ENCODE assay signal across 9 mouse cellular contexts in the genomic region with DNA sequence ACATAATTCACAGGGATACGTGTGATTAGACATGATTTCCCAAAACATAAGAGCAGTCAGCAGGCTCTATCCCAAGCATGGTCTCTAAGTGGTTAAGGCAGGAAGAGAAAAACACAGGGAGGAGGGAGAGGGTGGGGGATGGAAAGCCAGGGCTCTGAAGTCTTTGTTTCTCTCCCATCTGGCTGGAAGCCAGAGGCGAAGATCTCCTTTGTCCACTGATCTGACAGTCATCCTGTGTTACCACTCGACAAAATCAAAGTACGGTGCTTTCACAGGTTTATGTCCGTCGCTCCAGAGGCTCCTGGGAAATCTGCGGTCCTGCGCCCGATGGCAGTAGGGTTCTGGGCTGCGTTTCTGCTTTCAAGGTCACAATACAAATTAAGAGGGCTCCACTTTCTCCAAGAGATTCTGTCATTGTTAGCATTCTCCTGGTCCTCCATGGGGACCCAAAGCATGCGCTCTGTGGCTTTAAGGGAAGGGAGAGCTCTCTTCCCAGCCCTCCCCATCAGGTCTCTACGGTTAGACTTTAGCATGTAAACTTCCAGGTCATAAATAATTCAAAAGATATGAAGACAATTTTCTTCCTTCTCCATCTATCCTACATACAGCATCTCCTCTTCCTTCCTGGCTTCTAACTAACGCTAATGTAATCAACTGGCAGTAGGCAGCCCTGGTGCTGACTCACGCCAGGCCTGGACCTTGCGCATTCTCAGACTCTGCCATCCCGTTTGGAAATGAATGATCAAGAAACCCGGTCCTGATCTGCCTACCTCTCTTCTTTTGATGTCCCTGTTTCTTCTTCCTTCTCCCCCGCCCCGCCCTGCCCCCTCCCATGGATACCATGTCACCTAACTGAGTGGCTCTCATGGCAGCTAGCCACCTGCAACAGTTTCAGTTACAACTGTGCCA.
DNase-seq lines count a peak whose midpoint lies in the region; ATAC-seq lines count a peak whose summit lies in the region.
"Had no signal": no experiment of that assay in that cellular context is flagged by ENCODE, and none has a peak within 500 bp of the region (broad histone marks: within the 10 kb centered on the region; RNA-seq: fewer than 3 reads in every experiment).

No protein-coding gene starts in this region.

- H3K9me3 ChIP-seq in embryonic facial prominence, embryonic 14.5 days (ENCODE audit: control insufficient read depth, low read length): no peaks in the 10 kb centered on the region
- no peaks in the 10 kb centered on the region for H3K9me3 ChIP-seq in hindbrain, embryonic 12.5 days (replicated peaks)
- no peaks in the 10 kb centered on the region for H3K9me3 ChIP-seq in midbrain, embryonic 10.5 days (replicated peaks)
- H3K9me3 ChIP-seq: liver, embryonic 13.5 days had no signal

- H3K4me3 ChIP-seq in embryonic facial prominence, embryonic 14.5 days (ENCODE audit: low read depth, low read length): no peak overlapping the region
- no peak overlapping the region for H3K4me3 ChIP-seq in hindbrain, embryonic 12.5 days
- H3K4me3 ChIP-seq in midbrain, embryonic 10.5 days: no peak overlapping the region
- H3K4me3 ChIP-seq: liver, embryonic 13.5 days had no signal

- no peaks in the 10 kb centered on the region for H3K27me3 ChIP-seq in embryonic facial prominence, embryonic 14.5 days (replicated peaks; ENCODE audit: control insufficient read depth, insufficient read depth, low read length)
- no peaks in the 10 kb centered on the region for H3K27me3 ChIP-seq in hindbrain, embryonic 12.5 days
- H3K27me3 ChIP-seq in midbrain, embryonic 10.5 days (ENCODE audit: low read depth, poor library complexity, severe bottlenecking): no peaks in the 10 kb centered on the region; the same call in 1 of the 2 replicates
- H3K27me3 ChIP-seq: liver, embryonic 13.5 days had no signal

- no peak overlapping the region; the same call in 1 of the 2 replicates for H3K4me2 ChIP-seq in embryonic facial prominence, embryonic 14.5 days (ENCODE audit: low read depth, low read length)
- H3K4me2 ChIP-seq in hindbrain, embryonic 12.5 days (replicated peaks): 0 out of 2 replicates have a peak overlapping the region, but pooled peaks have one; percentile 14
- H3K4me2 ChIP-seq: liver, embryonic 13.5 days had no signal

- H3K4me1 ChIP-seq in embryonic facial prominence, embryonic 14.5 days (ENCODE audit: control insufficient read depth, insufficient read depth, low read length): peaks cover 5% of the 10 kb centered on the region
- peaks cover 34% of the 10 kb centered on the region for H3K4me1 ChIP-seq in hindbrain, embryonic 12.5 days
- H3K4me1 ChIP-seq in midbrain, embryonic 10.5 days: peaks cover 69% of the 10 kb centered on the region
- H3K4me1 ChIP-seq: liver, embryonic 13.5 days had no signal

- peak; percentile 37 for DNase-seq in embryo, embryonic 11 days
- DNase-seq in embryo, embryonic 10 days (ENCODE audit: low spot score): no peak
- DNase-seq in Muller cell, postnatal 12 days (ENCODE audit: inconsistent ontology term): peak; percentile 28
- peak; percentile 75 for DNase-seq in embryonic facial prominence, embryonic 14.5 days (ENCODE audit: low spot score)
- DNase-seq in midbrain, embryonic 10.5 days (ENCODE audit: low spot score): peak; percentile 44
- DNase-seq: liver, embryonic 13.5 days had no signal

- 67% methylated on average over 19 of the region's 19 CpGs for WGBS in embryonic facial prominence, embryonic 14.5 days
- 61% methylated on average over 19 of the region's 19 CpGs for WGBS in hindbrain, embryonic 12.5 days
- WGBS in midbrain, embryonic 10.5 days: 78% methylated on average over 19 of the region's 19 CpGs

- ATAC-seq in embryonic facial prominence, embryonic 14.5 days (ENCODE audit: low read depth): peak; percentile 66
- peak; percentile 78 for ATAC-seq in hindbrain, embryonic 12.5 days (ENCODE audit: low FRiP score)
- ATAC-seq in erythroblast, adult 5-6 weeks (replicated peaks; ENCODE audit: low FRiP score, poor library complexity, severe bottlenecking): no peak
- no peak for ATAC-seq in inflammation-experienced regulatory T-cells, adult 6 months

- H3K36me3 ChIP-seq in embryonic facial prominence, embryonic 14.5 days (ENCODE audit: control insufficient read depth, insufficient read depth, low read length): no peaks in the 10 kb centered on the region
- H3K36me3 ChIP-seq in hindbrain, embryonic 12.5 days: no peaks in the 10 kb centered on the region
- H3K36me3 ChIP-seq in midbrain, embryonic 10.5 days: no peaks in the 10 kb centered on the region
- H3K36me3 ChIP-seq: liver, embryonic 13.5 days had no signal

- no peak overlapping the region for H3K9ac ChIP-seq in embryonic facial prominence, embryonic 14.5 days (ENCODE audit: low read depth, low read length)
- H3K9ac ChIP-seq in hindbrain, embryonic 12.5 days: no peak overlapping the region
- H3K9ac ChIP-seq: liver, embryonic 13.5 days had no signal

- H3K27ac ChIP-seq in embryonic facial prominence, embryonic 14.5 days (replicated peaks; ENCODE audit: low read depth, low read length): 0 out of 2 replicates have a peak overlapping the region, but pooled peaks have one; percentile 28
- peak overlapping the region; percentile 66 for H3K27ac ChIP-seq in hindbrain, embryonic 12.5 days
- peak overlapping the region; percentile 84 for H3K27ac ChIP-seq in midbrain, embryonic 10.5 days (replicated peaks)
- H3K27ac ChIP-seq: liver, embryonic 13.5 days had no signal

Comparison
In these comparisons a context has a peak if more than half of its experiments do, and no peak if none do; other contexts are left out.
1. ATAC-seq: peak in embryonic facial prominence, embryonic 14.5 days (single experiment) and hindbrain, embryonic 12.5 days (single experiment); none in erythroblast, adult 5-6 weeks (single experiment) and inflammation-experienced regulatory T-cells, adult 6 months (single experiment).
2. H3K27ac ChIP-seq: peak in every context shown above with its lines; median percentile 84 in midbrain, embryonic 10.5 days; 66 in hindbrain, embryonic 12.5 days; 28 in embryonic facial prominence, embryonic 14.5 days.